Mouse (Mus musculus) kidney, postnatal 0 days (tissue): ENCODE data around the gene Mrtfa. TPM values are rescaled to one million over a fixed set of nuclear protein-coding genes. Genes with fewer than 3 reads are reported as not detected.

ENCODE experiments used
- ATAC-seq: fragments of 200-750 bp; cut with Nextera tagmentation; replicated peaks from 2 replicates; pipeline ENCODE4 v1.8.0; 2017; ENCODE audit warnings: low read depth, moderate number of reproducible peaks, moderate TSS enrichment, moderate library complexity; ENCODE audit not compliant: low FRiP score
- DNase-seq: peaks from one replicate; pipeline ENCODE4 v3.0.0-alpha.2; 2016; ENCODE audit warnings: low spot score
- H3K27ac ChIP-seq: fragments of 300-500 bp; sonication (generic); 2 replicates; pipeline ENCODE4 v1.5.1; 2014; ENCODE audit warnings: mild to moderate bottlenecking
- H3K27me3 ChIP-seq: fragments of 300-500 bp; sonication (generic); 2 replicates; pipeline ENCODE4 v1.6.1; 2014; ENCODE audit warnings: low read length, mixed read lengths; ENCODE audit not compliant: insufficient read depth
- H3K36me3 ChIP-seq: fragments of 300-500 bp; sonication (generic); 2 replicates; pipeline ENCODE4 v1.6.1; 2014; ENCODE audit warnings: low read length, mixed read lengths; ENCODE audit not compliant: insufficient read depth
- H3K4me1 ChIP-seq: fragments of 300-500 bp; sonication (generic); replicated peaks from 2 replicates; pipeline ENCODE4 v1.6.1; 2014; ENCODE audit warnings: antibody characterized with exemption, low read length, mixed read lengths; ENCODE audit not compliant: insufficient read depth
- H3K4me2 ChIP-seq: fragments of 300-500 bp; sonication (generic); 2 replicates; pipeline ENCODE4 v1.6.1; 2014; ENCODE audit warnings: mild to moderate bottlenecking, low read length, moderate library complexity, mixed read lengths
- H3K4me3 ChIP-seq: fragments of 300-500 bp; sonication (generic); replicated peaks from 2 replicates; pipeline ENCODE4 v1.5.1; 2014; ENCODE audit warnings: low read depth, low read length
- H3K9ac ChIP-seq: fragments of 300-500 bp; sonication (generic); 2 replicates; pipeline ENCODE4 v1.6.1; 2014; ENCODE audit warnings: low read depth, low read length
- H3K9me3 ChIP-seq: fragments of 300-500 bp; sonication (generic); replicated peaks from 2 replicates; pipeline ENCODE4 v1.6.1; 2016; ENCODE audit warnings: low read length, inconsistent platforms, mixed read lengths
- CTCF ChIP-seq: IDR thresholded peaks from 2 replicates; pipeline ENCODE4 v1.5.1; 2016; ENCODE audit warnings: antibody characterized with exemption, low read depth, mild to moderate bottlenecking, moderate library complexity
- WGBS: fragments of 180-500 bp; shearing (Covaris S2); extraction: QIAGEN DNeasy Blood & Tissue Kit; methylation state at CpG from one replicate; pipeline ENCODE4 v1.1.7; 2014; 5-methylcytosine and 5-hydroxymethylcytosine counted together
- polyA plus RNA-seq: library from polyadenylated mRNA; unstranded; fragments of >200 nt; fragmentation: Nextera tagmentation; extraction: Ambion mirVana; gene quantifications from 2 replicates; pipeline ENCODE4 v1.2.1, GENCODE M21; 2015

The Mrtfa gene
- polyA plus RNA-seq, 1 experiment from 2014 or later = 14.1 TPM

- TF ChIP-seq CTCF = no peak
- DNase-seq (no peak), ATAC-seq (no peak)
- Histone ChIP-seq H3K4me3 (no peak overlapping the region), H3K4me1 (peaks cover 20% of the 10 kb centered on the region; the same call in 1 of the 2 replicates), H3K9ac (no peak overlapping the region), H3K4me2 (no peak overlapping the region), H3K27ac (no peak overlapping the region), H3K9me3 (no peaks in the 10 kb centered on the region), H3K27me3 (no peaks in the 10 kb centered on the region), H3K36me3 (no peaks in the 10 kb centered on the region)
- 60% methylated on average over 10 of the region's 10 CpGs for WGBS
Measured at GRCm38 (mm10) chr15:81030891-81031425, 159.6 kb downstream of the Mrtfa start.

GRCm38 (mm10) chr15:81027378-81028173 is 163.0 kb downstream of the Mrtfa start:
- H3K4me3 ChIP-seq = no peak overlapping the region
- H3K27ac ChIP-seq = no peak overlapping the region
- DNase-seq (peak; percentile 90), ATAC-seq (peak; percentile 77)
- 0 out of 2 replicates have a peak, but pooled peaks cover 4% of the 10 kb centered on the region for H3K4me1 ChIP-seq
- no peaks in the 10 kb centered on the region for H3K27me3 ChIP-seq
- H3K9ac ChIP-seq = no peak overlapping the region
- no peaks in the 10 kb centered on the region; the same call in 1 of the 2 replicates for H3K36me3 ChIP-seq
- peak; percentile 91 for TF ChIP-seq CTCF
- WGBS = 30% methylated on average over 8 of the region's 8 CpGs
- no peak overlapping the region for H3K4me2 ChIP-seq
- no peaks in the 10 kb centered on the region for H3K9me3 ChIP-seq

- Histone ChIP-seq H3K4me3 (no peak overlapping the region), H3K9ac (no peak overlapping the region), H3K4me2 (no peak overlapping the region), H3K4me1 (0 out of 2 replicates have a peak, but pooled peaks cover 4% of the 10 kb centered on the region), H3K9me3 (no peaks in the 10 kb centered on the region), H3K27me3 (no peaks in the 10 kb centered on the region), H3K27ac (no peak overlapping the region), H3K36me3 (no peaks in the 10 kb centered on the region; the same call in 1 of the 2 replicates)
- no peak for DNase-seq
- WGBS = 68% methylated on average over 5 of the region's 5 CpGs
- TF ChIP-seq CTCF = no peak
- 0 out of 2 replicates have a peak, but pooled peaks have one; percentile 26 for ATAC-seq
Measured at GRCm38 (mm10) chr15:81026901-81027300, 163.7 kb downstream of the Mrtfa start.

GRCm38 (mm10) chr15:81023842-81024241 is 166.7 kb downstream of the Mrtfa start:
- no peak for DNase-seq
- Histone ChIP-seq H3K27me3 (no peaks in the 10 kb centered on the region), H3K9me3 (no peaks in the 10 kb centered on the region), H3K9ac (no peak overlapping the region), H3K36me3 (peaks cover 15% of the 10 kb centered on the region), H3K4me3 (no peak overlapping the region), H3K4me2 (no peak overlapping the region), H3K4me1 (0 out of 2 replicates have a peak, but pooled peaks cover 4% of the 10 kb centered on the region), H3K27ac (no peak overlapping the region)
- TF ChIP-seq CTCF = no peak
- no peak for ATAC-seq
- WGBS = 87% methylated on average over 9 of the region's 9 CpGs

GRCm38 (mm10) chr15:81022437-81022836 is 168.1 kb downstream of the Mrtfa start:
- ATAC-seq (no peak), DNase-seq (no peak)
- H3K9ac ChIP-seq = no peak overlapping the region
- no peak for TF ChIP-seq CTCF
- 87% methylated on average over 7 of the region's 7 CpGs for WGBS
- no peak overlapping the region for H3K27ac ChIP-seq
- H3K36me3 ChIP-seq = peaks cover 27% of the 10 kb centered on the region
- no peak overlapping the region for H3K4me3 ChIP-seq
- no peak overlapping the region for H3K4me2 ChIP-seq
- no peaks in the 10 kb centered on the region for H3K4me1 ChIP-seq
- no peaks in the 10 kb centered on the region for H3K27me3 ChIP-seq
- no peaks in the 10 kb centered on the region for H3K9me3 ChIP-seq

GRCm38 (mm10) chr15:81021377-81021776 is 169.2 kb downstream of the Mrtfa start:
- Histone ChIP-seq H3K9me3 (no peaks in the 10 kb centered on the region), H3K4me1 (no peaks in the 10 kb centered on the region), H3K9ac (no peak overlapping the region), H3K4me2 (no peak overlapping the region), H3K36me3 (peaks cover 37% of the 10 kb centered on the region), H3K27me3 (no peaks in the 10 kb centered on the region), H3K4me3 (no peak overlapping the region), H3K27ac (no peak overlapping the region)
- DNase-seq = no peak
- WGBS = 83% methylated on average over 6 of the region's 6 CpGs
- ATAC-seq = no peak
- TF ChIP-seq CTCF = no peak
